Mouse (Mus musculus) testis, adult 2 months (tissue): ENCODE measurements around the gene Vrk3. TPM values are rescaled to one million over a fixed set of nuclear protein-coding genes. Genes with fewer than 3 reads are reported as not detected.
"Not testable (repeated sequence)": the region's sequence is repeated elsewhere in the genome, so short reads cannot be mapped to it uniquely, and the experiment has no call there.

Experiments used
- H3K27ac ChIP-seq: fragments of 200-500 bp; 2 replicates; pipeline ENCODE4 v1.5.1; 2012; ENCODE audit warnings: low read depth, low read length; ENCODE audit not compliant: control insufficient read depth, insufficient read depth
- H3K27me3 ChIP-seq: fragments of 200-500 bp; 2 replicates; pipeline ENCODE4 v1.6.1; 2012; ENCODE audit warnings: mild to moderate bottlenecking, low read length, moderate library complexity; ENCODE audit not compliant: control insufficient read depth, insufficient read depth
- H3K36me3 ChIP-seq: fragments of 200-500 bp; 2 replicates; pipeline ENCODE4 v1.6.1; 2012; ENCODE audit warnings: mild to moderate bottlenecking, low read length; ENCODE audit not compliant: control insufficient read depth, insufficient read depth
- H3K4me1 ChIP-seq: fragments of 200-500 bp; 2 replicates; pipeline ENCODE4 v1.6.1; 2012; ENCODE audit warnings: low read length; ENCODE audit not compliant: control insufficient read depth, insufficient read depth
- H3K4me3 ChIP-seq: fragments of 200-500 bp; 2 replicates; pipeline ENCODE4 v1.5.1; 2012; ENCODE audit warnings: low read depth, mild to moderate bottlenecking, low read length, moderate library complexity, mixed read lengths; ENCODE audit not compliant: control insufficient read depth
- CTCF ChIP-seq: fragments of 200-500 bp; IDR thresholded peaks from 2 replicates; pipeline ENCODE4 v1.5.1; 2012; ENCODE audit warnings: low read depth, mild to moderate bottlenecking, inconsistent platforms, low read length, moderate library complexity; ENCODE audit not compliant: control insufficient read depth, insufficient read depth, insufficient replicate concordance
- POLR2A ChIP-seq: fragments of 200-500 bp; IDR thresholded peaks from 2 replicates; pipeline ENCODE4 v1.6.1; 2012; ENCODE audit warnings: low read depth, mild to moderate bottlenecking, inconsistent platforms, low read length, moderate library complexity; ENCODE audit not compliant: control insufficient read depth
- polyA plus RNA-seq: library from polyadenylated mRNA; depleted of rRNA; stranded (reverse); fragments of >200 nt; gene quantifications from 2 replicates; pipeline ENCODE4 v1.2.3, GENCODE M21; 2012

Gene Vrk3
- polyA plus RNA-seq, 1 experiment: 131 TPM

DNA sequence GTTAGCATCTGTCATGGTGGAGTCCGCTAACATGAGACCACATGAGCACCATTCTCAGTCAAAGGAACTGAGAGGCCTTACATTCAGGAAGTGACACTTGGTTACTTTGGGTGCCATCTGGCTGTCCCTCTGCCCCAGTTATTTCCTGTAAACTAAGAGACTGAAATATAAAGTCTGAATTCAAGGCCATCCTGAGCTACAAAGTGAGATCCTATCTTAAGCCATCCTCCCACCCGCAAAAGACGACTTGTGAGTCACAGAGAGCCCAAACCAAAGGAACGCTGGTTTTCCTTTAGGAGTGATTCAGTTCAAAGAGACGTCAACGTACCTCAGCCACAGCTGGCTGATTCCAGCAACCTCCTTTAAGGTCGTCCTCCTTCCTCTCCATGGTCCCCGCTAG lies 6.9 kb upstream of the Vrk3 start:
- TF ChIP-seq POLR2A (no peak), CTCF (no peak)
- H3K4me1 ChIP-seq: peaks cover 10% of the 10 kb centered on the region
- H3K27me3 ChIP-seq: no peaks in the 10 kb centered on the region
- H3K27ac ChIP-seq: no peak overlapping the region
- H3K36me3 ChIP-seq: no peaks in the 10 kb centered on the region; the same call in 1 of the 2 replicates
- no peak overlapping the region for H3K4me3 ChIP-seq

DNA sequence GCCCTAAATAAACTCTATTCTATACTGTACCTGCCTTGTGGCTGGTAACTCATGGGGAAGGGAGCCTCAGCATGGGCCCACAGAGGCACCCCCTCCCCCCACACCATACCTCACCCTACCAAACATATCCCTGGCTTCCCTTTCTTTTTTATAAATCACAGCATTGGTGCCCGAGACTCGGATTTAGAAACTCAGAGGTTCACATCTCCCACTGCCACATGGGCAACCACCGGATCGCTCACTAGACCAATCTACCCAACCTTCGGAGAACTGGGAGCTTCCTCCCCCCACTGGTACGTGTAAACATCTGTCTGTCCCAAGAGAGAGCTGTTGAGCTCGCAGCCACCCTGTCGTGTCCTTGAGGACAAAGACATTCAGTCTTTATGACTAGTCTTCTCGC lies 3.9 kb upstream of the Vrk3 start:
- H3K4me1 ChIP-seq: peaks cover 24% of the 10 kb centered on the region
- TF ChIP-seq CTCF: no peak
- no peak for TF ChIP-seq POLR2A
- no peak overlapping the region for H3K27ac ChIP-seq
- H3K36me3 ChIP-seq: no peaks in the 10 kb centered on the region; the same call in 1 of the 2 replicates
- H3K4me3 ChIP-seq: no peak overlapping the region; the same call in 1 of the 2 replicates
- H3K27me3 ChIP-seq: no peaks in the 10 kb centered on the region

DNA sequence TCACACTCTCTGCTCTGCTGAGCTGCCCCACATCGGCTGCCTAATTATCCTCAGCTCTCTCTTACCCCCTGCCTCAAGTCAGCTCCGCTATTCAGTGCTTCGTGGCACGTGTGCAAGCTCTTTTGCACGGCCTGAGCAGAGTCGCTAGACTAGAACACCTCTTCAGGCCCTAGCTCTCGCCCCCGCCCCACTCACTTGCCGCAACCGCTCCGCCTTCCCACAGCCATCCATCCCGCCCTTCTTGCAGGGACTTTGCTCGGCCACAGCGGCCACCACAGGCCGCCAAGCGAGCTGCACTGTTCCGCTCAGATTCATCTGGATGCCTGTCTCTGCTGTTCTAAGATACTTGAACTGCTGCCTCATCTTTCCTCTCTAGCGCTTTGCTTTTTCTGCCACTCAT lies 3.1 kb upstream of the Vrk3 start:
- Histone ChIP-seq H3K27me3 (no peaks in the 10 kb centered on the region), H3K4me3 (peak overlapping the region; percentile 69), H3K36me3 (no peaks in the 10 kb centered on the region; the same call in 1 of the 2 replicates), H3K27ac (no peak overlapping the region), H3K4me1 (peaks cover 25% of the 10 kb centered on the region)
- TF ChIP-seq CTCF: peak; percentile 64; the same call in 1 of the 2 replicates
- no peak for TF ChIP-seq POLR2A

DNA sequence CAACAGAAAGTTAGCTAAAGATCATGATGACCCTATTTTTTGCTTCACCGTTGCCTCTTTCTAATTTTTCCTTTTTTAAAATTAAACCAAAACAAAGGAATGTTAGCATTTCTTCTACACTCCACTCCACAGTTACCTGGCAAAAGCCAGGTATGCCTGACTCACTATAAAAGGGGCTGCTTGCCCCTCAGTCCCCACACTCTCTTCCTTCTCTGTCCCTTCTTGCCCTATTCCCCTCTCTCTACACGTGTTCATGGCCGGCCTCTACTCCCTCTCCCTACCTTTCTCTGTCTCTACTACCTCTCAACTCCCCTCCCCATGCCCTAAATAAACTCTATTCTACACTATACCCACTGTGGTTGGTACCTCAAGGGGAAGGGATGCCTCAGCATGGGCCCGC lies 1.1 kb upstream of the Vrk3 start:
- Histone ChIP-seq H3K4me1 (peaks cover 25% of the 10 kb centered on the region), H3K27ac (no peak overlapping the region), H3K27me3 (no peaks in the 10 kb centered on the region), H3K4me3 (peak overlapping the region; percentile 15), H3K36me3 (peaks cover 2% of the 10 kb centered on the region)
- no peak for TF ChIP-seq CTCF
- no peak for TF ChIP-seq POLR2A

DNA sequence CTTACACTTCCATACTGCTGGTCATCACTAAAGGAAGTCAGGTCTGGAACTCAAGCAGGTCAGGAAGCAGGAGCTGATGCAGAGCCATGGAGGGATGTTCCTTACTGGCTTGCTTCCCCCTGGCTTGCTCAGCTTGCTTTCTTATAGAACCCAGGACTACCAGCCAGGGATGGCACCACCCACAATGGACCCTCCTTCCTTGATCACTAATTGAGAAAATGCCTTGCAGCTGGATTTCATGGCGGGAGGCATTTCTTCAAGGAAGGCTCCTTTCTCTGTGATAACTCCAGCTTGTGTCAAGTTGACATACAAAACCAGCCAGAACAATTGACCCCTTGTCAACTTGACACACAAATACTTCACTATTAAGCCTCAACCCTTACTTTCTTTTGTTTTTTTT lies 2.7 kb downstream of the Vrk3 start, which contains the start of gene Zfp473:
TSS of gene Zfp473 (minus strand) at position 101 of the 400 bp plus-strand sequence.
- H3K4me3 ChIP-seq, H3K27me3 ChIP-seq, H3K27ac ChIP-seq, H3K36me3 ChIP-seq: not testable (repeated sequence)
- peaks cover 15% of the 10 kb centered on the region for H3K4me1 ChIP-seq

DNA sequence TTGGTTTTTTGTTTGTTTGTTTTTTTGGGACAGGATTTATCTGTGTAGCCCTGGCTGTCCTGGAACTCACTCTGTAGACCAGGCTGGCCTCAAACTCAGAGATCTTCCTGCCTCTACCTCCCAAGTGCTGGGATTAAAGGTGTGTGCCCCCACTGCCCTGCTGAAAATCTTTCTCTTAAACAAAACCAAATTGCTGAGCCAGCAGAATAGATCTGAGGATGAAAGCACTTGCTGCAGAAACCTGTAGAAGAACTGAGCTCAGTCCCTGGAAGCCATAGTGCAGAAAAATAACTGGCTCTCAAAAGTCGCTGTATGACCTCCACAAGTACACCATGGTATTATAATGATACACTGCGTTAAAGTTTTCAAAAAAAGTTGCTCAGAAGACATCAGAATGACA lies 9.0 kb downstream of the Vrk3 start:
- H3K27ac ChIP-seq: no peak overlapping the region
- H3K36me3 ChIP-seq: peaks cover 11% of the 10 kb centered on the region
- H3K4me1 ChIP-seq: no peaks in the 10 kb centered on the region
- H3K27me3 ChIP-seq: no peaks in the 10 kb centered on the region
- TF ChIP-seq POLR2A (no peak), CTCF (no peak)
- no peak overlapping the region for H3K4me3 ChIP-seq

DNA sequence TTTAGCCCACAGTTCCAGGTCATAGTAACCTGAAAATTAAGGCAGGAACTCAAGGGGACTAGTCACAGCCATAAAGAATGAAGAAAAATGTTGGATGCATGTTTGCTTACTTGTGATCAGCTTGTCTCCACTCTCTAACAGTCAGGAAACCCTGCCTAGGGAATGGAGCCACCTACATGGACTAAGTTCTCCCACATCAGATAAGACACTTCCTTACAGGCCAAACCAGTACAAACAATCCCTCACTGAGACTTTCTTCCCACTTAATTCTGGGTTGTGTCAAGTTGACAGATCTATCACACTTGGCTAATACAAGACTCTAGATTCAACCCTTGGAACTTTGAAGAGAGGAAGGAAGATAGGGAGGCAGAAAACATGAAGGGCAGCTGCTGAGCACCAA lies 12.2 kb downstream of the Vrk3 start:
- H3K36me3 ChIP-seq: peaks cover 4% of the 10 kb centered on the region
- H3K4me3 ChIP-seq: no peak overlapping the region
- H3K27me3 ChIP-seq: no peaks in the 10 kb centered on the region
- no peak overlapping the region for H3K27ac ChIP-seq
- no peak for TF ChIP-seq CTCF
- TF ChIP-seq POLR2A: no peak
- H3K4me1 ChIP-seq: no peaks in the 10 kb centered on the region

DNA sequence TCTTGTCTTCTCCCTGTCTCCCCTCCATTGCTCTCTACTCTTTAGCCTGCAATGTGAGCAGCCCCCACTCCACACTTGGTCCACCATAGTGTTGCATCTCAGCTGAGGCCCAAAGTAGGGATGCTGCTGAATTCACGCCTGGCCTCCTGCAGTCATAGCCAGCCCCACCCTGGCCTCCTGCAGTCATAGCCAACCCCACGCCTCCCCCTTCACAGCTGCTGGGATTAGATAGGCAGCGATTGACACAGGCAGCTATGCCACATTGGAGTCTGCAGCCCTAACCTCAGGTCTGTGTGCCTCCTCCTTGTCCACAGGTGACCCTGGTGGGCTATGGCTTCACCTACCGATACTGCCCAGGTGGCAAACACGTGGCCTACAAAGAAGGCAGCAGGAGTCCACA lies 19.9 kb downstream of the Vrk3 start:
- peaks cover 4% of the 10 kb centered on the region; the same call in 1 of the 2 replicates for H3K36me3 ChIP-seq

More for the DNA sequence above, 19.9 kb downstream of the Vrk3 start:
- TF ChIP-seq CTCF (no peak), POLR2A (no peak)
- H3K4me1 ChIP-seq: peaks cover 9% of the 10 kb centered on the region
- H3K4me3 ChIP-seq: no peak overlapping the region
- H3K27ac ChIP-seq: no peak overlapping the region
- H3K27me3 ChIP-seq: no peaks in the 10 kb centered on the region
